Mouse (Mus musculus) embryonic facial prominence, embryonic 15.5 days (tissue): Measurements from ENCODE around the gene Gm44790. TPM values are rescaled to one million over a fixed set of nuclear protein-coding genes. Genes with fewer than 3 reads are reported as not detected.

ENCODE experiments used
- ATAC-seq: fragments of 200-750 bp; cut with Nextera tagmentation; 2 replicates; pipeline ENCODE4 v1.8.0; 2017; ENCODE audit warnings: low read depth, moderate TSS enrichment; ENCODE audit not compliant: insufficient number of reproducible peaks, low FRiP score, low TSS enrichment
- H3K27ac ChIP-seq: fragments of 300-500 bp; sonication (generic); replicated peaks from 2 replicates; pipeline ENCODE4 v1.5.1; 2015; ENCODE audit warnings: mild to moderate bottlenecking, inconsistent platforms
- H3K27me3 ChIP-seq: fragments of 300-500 bp; sonication (generic); 2 replicates; pipeline ENCODE4 v1.6.1; 2015; ENCODE audit warnings: inconsistent platforms
- H3K36me3 ChIP-seq: fragments of 300-500 bp; sonication (generic); 2 replicates; pipeline ENCODE4 v1.6.1; 2015; ENCODE audit warnings: mild to moderate bottlenecking, inconsistent platforms
- H3K4me1 ChIP-seq: fragments of 300-500 bp; sonication (generic); 2 replicates; pipeline ENCODE4 v1.6.1; 2015; ENCODE audit warnings: inconsistent platforms
- H3K4me2 ChIP-seq: fragments of 300-500 bp; sonication (generic); replicated peaks from 2 replicates; pipeline ENCODE4 v1.6.1; 2015; ENCODE audit warnings: mild to moderate bottlenecking, inconsistent platforms
- H3K4me3 ChIP-seq: fragments of 300-500 bp; sonication (generic); replicated peaks from 2 replicates; pipeline ENCODE4 v1.5.1; 2015; ENCODE audit warnings: mild to moderate bottlenecking, inconsistent platforms
- H3K9ac ChIP-seq: fragments of 300-500 bp; sonication (generic); 2 replicates; pipeline ENCODE4 v1.6.1; 2015; ENCODE audit warnings: inconsistent platforms
- H3K9me3 ChIP-seq: fragments of 300-500 bp; sonication (generic); replicated peaks from 2 replicates; pipeline ENCODE4 v1.6.1; 2016; ENCODE audit warnings: inconsistent platforms
- WGBS: fragments of 180-500 bp; shearing (Covaris S2); methylation state at CpG from one replicate; pipeline ENCODE4 v1.1.7; 2015; 5-methylcytosine and 5-hydroxymethylcytosine counted together
- polyA plus RNA-seq: library from polyadenylated mRNA; unstranded; fragments of >200 nt; fragmentation: Nextera tagmentation; extraction: Ambion mirVana; gene quantifications from 2 replicates; pipeline ENCODE4 v1.2.1, GENCODE M21; 2015

Gene Gm44790
- polyA plus RNA-seq, 1 experiment from 2014 or later: not detected

GRCm38 (mm10) chr6:86395021-86395420 is 31.4 kb upstream of the Gm44790 start:
- H3K9ac ChIP-seq: no peak overlapping the region
- peaks cover 24% of the 10 kb centered on the region for H3K4me1 ChIP-seq
- peak overlapping the region; percentile 92 for H3K4me3 ChIP-seq
- peak overlapping the region; percentile 92 for H3K27ac ChIP-seq
- 66% methylated on average over 9 of the region's 9 CpGs for WGBS
- no peaks in the 10 kb centered on the region for H3K27me3 ChIP-seq
- H3K4me2 ChIP-seq: peak overlapping the region; percentile 76
- no peaks in the 10 kb centered on the region for H3K9me3 ChIP-seq
- H3K36me3 ChIP-seq: peaks cover 30% of the 10 kb centered on the region
- no peak for ATAC-seq

DNA sequence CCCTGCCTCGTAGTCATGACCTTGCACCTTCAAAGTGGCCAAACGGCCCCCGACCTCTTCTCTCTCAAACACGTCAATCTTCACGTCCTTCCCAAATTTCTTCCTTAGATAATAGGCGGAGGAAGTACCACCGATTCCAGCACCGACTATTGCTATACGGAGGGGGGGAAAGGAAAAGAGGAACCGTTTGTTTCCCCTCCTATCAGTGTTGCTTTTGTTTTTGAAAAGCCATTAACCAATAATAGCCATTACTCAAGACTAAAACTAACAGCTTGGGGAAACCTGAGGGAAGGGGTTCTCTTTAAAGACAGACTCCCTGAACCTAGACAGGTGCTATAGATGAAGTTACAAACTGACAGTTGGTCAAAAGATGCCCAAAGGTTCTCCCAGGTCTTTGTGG is 30.5 kb upstream of the Gm44790 start:
- peak overlapping the region; percentile 92 for H3K27ac ChIP-seq
- no peak for ATAC-seq
- peak overlapping the region; percentile 76 for H3K4me2 ChIP-seq
- H3K36me3 ChIP-seq: peaks cover 21% of the 10 kb centered on the region
- peaks cover 27% of the 10 kb centered on the region for H3K4me1 ChIP-seq
- 28% methylated on average over 10 of the region's 10 CpGs for WGBS
- peak overlapping the region; percentile 65 for H3K9ac ChIP-seq
- peak overlapping the region; percentile 92 for H3K4me3 ChIP-seq
- no peaks in the 10 kb centered on the region for H3K27me3 ChIP-seq
- no peaks in the 10 kb centered on the region for H3K9me3 ChIP-seq

GRCm38 (mm10) chr6:86396581-86397256 is 29.7 kb upstream of the Gm44790 start, which contains the start of gene Pcyox1:
TSS of gene Pcyox1 (minus strand) at chr6:86397154.
- H3K36me3 ChIP-seq: peaks cover 13% of the 10 kb centered on the region
- H3K9ac ChIP-seq: peak within 1 kb of the TSS; percentile 65
- ATAC-seq: peak; percentile 91
- no peaks in the 10 kb centered on the region for H3K27me3 ChIP-seq
- H3K27ac ChIP-seq: peak within 1 kb of the TSS; percentile 92
- peak within 1 kb of the TSS; percentile 76 for H3K4me2 ChIP-seq
- peaks cover 27% of the 10 kb centered on the region for H3K4me1 ChIP-seq
- H3K9me3 ChIP-seq: no peaks in the 10 kb centered on the region
- WGBS: under 1% methylated on average over 51 of the region's 51 CpGs
- H3K4me3 ChIP-seq: peak within 1 kb of the TSS; percentile 92

GRCm38 (mm10) chr6:86397257-86397980 is 29.0 kb upstream of the Gm44790 start:
- no peaks in the 10 kb centered on the region for H3K27me3 ChIP-seq
- peak overlapping the region; percentile 92 for H3K27ac ChIP-seq
- peak overlapping the region; percentile 92 for H3K4me3 ChIP-seq
- H3K9me3 ChIP-seq: no peaks in the 10 kb centered on the region
- peaks cover 6% of the 10 kb centered on the region; the same call in 1 of the 2 replicates for H3K36me3 ChIP-seq
- peak overlapping the region; percentile 76 for H3K4me2 ChIP-seq
- peaks cover 27% of the 10 kb centered on the region for H3K4me1 ChIP-seq
- H3K9ac ChIP-seq: peak overlapping the region; percentile 65
- ATAC-seq: no peak
- WGBS: 5% methylated on average over 14 of the region's 14 CpGs

- WGBS: 64% methylated on average over 2 of the region's 2 CpGs
- no peaks in the 10 kb centered on the region for H3K36me3 ChIP-seq
- no peaks in the 10 kb centered on the region for H3K27me3 ChIP-seq
- H3K9me3 ChIP-seq: no peaks in the 10 kb centered on the region
- peaks cover 27% of the 10 kb centered on the region for H3K4me1 ChIP-seq
- no peak overlapping the region for H3K9ac ChIP-seq
- no peak for ATAC-seq
- H3K4me3 ChIP-seq: no peak overlapping the region
- no peak overlapping the region for H3K27ac ChIP-seq
- H3K4me2 ChIP-seq: no peak overlapping the region
Observed at GRCm38 (mm10) chr6:86398986-86399385, 27.5 kb upstream of the Gm44790 start.

DNA sequence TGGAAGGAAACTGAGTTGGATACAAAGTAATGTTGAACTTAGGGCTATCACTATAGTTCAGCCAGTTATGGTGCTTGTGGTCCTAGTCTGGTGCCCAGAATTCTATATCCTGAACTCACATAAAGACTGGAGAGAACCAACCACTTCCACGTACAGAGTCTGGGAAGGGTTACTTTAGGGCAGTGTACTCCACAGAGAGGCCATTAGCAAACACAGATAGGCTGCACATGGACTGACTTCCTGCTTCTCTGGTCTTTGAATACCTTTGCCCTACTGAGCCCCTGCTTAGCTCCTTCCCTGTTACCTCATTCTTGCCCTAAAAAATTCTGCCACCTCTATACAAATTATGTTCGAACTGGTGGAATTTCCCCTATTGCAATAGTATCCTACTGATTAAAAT is 26.5 kb upstream of the Gm44790 start:
- ATAC-seq: no peak
- no peak overlapping the region for H3K9ac ChIP-seq
- 78% methylated on average over 2 of the region's 2 CpGs for WGBS

DNA sequence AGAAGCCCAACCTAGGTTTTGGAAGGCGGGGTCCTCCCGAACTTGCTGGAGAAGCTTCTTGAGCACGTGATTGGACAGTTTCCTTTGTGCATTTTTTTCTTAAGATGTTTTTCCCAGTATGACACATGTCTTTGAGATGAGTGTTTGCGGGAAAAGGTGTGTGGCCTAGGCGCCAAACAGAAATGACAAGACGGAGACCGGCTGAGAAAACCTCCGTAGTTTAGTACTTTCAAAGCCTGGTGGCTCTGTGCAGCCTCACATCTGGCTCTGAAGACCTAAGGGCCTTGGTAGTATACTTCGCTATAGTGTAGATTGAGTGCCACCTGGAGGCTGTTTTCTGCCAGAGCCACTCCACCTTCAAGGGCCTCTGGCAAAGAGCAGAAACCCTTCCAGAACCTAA is 25.5 kb upstream of the Gm44790 start:
- Histone ChIP-seq H3K36me3 (no peaks in the 10 kb centered on the region), H3K9ac (no peak overlapping the region), H3K4me2 (peak overlapping the region; percentile 45), H3K9me3 (no peaks in the 10 kb centered on the region), H3K4me3 (peak overlapping the region; percentile 35), H3K27me3 (no peaks in the 10 kb centered on the region), H3K27ac (0 out of 2 replicates have a peak overlapping the region, but pooled peaks have one; percentile 48), H3K4me1 (peaks cover 17% of the 10 kb centered on the region)
- 3% methylated on average over 9 of the region's 9 CpGs for WGBS
- ATAC-seq: no peak

More for the DNA sequence above, 26.5 kb upstream of the Gm44790 start:
- Histone ChIP-seq H3K4me3 (no peak overlapping the region), H3K9me3 (no peaks in the 10 kb centered on the region), H3K27ac (no peak overlapping the region), H3K36me3 (no peaks in the 10 kb centered on the region), H3K27me3 (no peaks in the 10 kb centered on the region), H3K4me2 (no peak overlapping the region), H3K4me1 (peaks cover 24% of the 10 kb centered on the region)

GRCm38 (mm10) chr6:86402681-86403607 is 23.5 kb upstream of the Gm44790 start:
- Histone ChIP-seq H3K9ac (peak overlapping the region; percentile 91; the same call in 1 of the 2 replicates), H3K9me3 (no peaks in the 10 kb centered on the region)
- 30% methylated on average over 12 of the region's 12 CpGs for WGBS

GRCm38 (mm10) chr6:86403728-86404099 is 22.7 kb upstream of the Gm44790 start:
- Histone ChIP-seq H3K4me3 (peak overlapping the region; percentile 64), H3K4me1 (0 out of 2 replicates have a peak, but pooled peaks cover 6% of the 10 kb centered on the region), H3K27me3 (no peaks in the 10 kb centered on the region), H3K4me2 (peak overlapping the region; percentile 51), H3K9ac (peak overlapping the region; percentile 91), H3K9me3 (no peaks in the 10 kb centered on the region), H3K36me3 (no peaks in the 10 kb centered on the region), H3K27ac (peak overlapping the region; percentile 100)
- under 1% methylated on average over 15 of the region's 15 CpGs for WGBS
- ATAC-seq: peak; percentile 78

More at GRCm38 (mm10) chr6:86402681-86403607, 23.5 kb upstream of the Gm44790 start:
- H3K4me2 ChIP-seq: peak overlapping the region; percentile 51
- H3K36me3 ChIP-seq: no peaks in the 10 kb centered on the region
- ATAC-seq: no peak
- H3K4me1 ChIP-seq: 0 out of 2 replicates have a peak, but pooled peaks cover 6% of the 10 kb centered on the region
- H3K27ac ChIP-seq: peak overlapping the region; percentile 100
- H3K27me3 ChIP-seq: no peaks in the 10 kb centered on the region
- peak overlapping the region; percentile 64 for H3K4me3 ChIP-seq

DNA sequence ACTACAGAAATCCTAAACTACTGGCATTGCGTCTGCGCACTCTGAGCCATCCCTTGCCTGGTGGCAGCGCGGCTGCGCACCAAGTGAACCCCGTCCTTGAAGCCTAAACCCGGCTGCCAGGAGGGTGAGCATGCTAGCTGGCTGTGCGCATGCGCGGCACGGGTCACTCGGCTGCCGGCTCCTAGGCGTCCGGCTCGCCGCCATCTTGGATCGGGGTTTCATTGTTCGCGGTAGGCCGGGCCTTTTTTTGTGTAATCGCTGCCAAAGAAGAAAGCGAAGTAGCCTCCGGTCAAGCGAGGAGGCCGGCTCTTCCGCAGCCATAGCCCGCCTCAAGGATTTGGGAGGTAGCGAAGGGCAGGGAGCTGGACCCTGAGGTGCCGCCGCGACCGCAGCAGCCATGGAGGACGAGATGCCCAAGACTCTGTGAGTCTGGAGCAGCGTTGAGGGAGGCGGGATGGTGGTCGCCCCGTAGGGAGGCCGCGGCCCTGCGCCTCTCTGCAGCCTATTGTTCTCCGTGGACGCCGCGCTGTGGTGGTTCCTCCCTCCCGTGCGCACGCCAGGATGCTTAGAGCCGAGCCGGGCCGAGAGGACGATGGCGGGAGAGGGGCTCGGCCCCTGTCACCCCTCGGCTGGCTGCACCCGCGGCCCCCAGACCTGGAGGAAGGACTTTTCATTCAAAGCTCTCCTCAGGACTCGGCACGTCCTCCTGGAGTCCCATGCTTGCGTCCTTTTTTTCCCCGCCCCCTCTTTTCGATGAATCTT is 22.2 kb upstream of the Gm44790 start, which contains the start of gene Tia1:
TSS of gene Tia1 (plus strand) at position 120 of the 762 bp plus-strand sequence.
- Histone ChIP-seq H3K9ac (peak within 1 kb of the TSS; percentile 91), H3K4me3 (peak within 1 kb of the TSS; percentile 64), H3K4me1 (0 out of 2 replicates have a peak, but pooled peaks cover 6% of the 10 kb centered on the region), H3K9me3 (no peaks in the 10 kb centered on the region), H3K27ac (peak within 1 kb of the TSS; percentile 100), H3K36me3 (no peaks in the 10 kb centered on the region), H3K4me2 (peak within 1 kb of the TSS; percentile 51), H3K27me3 (no peaks in the 10 kb centered on the region)
- peak; percentile 97 for ATAC-seq
- under 1% methylated on average over 60 of the region's 62 CpGs for WGBS
